Mouse (Mus musculus) kidney, adult 18-20 months (tissue): ENCODE results near the gene Fam53b.
A peak's percentile ranks its signal among the peaks of the same experiment; 100 is the strongest.

ENCODE experiments used
- DNase-seq: peaks from one replicate; pipeline ENCODE4 v3.0.0; 2021

Gene Fam53b

DNA sequence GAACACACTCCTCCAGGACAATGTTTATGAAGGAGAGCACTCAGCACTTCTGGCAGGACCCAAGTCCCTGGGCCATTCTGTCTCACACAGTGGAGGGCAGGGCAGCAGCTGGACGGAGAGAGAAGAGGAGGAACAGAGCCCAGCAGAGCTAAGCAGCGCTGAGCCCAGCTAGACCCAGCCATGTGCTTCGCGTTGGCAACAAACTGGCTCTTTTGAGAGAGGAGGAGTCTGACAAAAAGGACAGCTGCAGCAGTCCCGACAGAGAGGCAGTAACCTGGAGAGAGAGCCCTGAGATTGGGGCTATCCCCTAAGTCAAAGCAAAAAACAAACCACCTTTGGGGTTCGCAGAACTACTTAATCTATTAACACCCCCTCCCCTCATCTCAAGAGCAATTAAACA is 3.3 kb downstream of the Fam53b start:
- DNase-seq: peak; percentile 55

DNA sequence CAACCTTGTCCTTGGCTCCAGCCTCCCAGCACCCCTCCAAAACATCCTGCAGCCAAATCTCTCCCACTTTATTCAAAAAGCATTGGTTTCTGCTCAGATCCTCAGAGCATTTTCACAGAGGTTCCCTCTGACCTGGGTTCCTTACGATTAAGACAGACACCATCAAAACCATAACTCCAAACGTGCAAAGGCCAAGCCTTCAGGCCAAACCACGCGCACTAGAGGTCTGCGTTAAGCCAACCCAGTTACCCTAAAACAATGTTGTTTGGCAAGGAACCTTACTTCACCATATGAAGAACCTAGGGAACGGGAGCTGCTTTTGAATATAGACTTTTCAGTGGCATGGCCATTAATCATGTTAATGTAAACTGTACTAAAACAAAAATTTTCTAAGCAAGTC is 4.0 kb downstream of the Fam53b start:
- DNase-seq: no peak

DNA sequence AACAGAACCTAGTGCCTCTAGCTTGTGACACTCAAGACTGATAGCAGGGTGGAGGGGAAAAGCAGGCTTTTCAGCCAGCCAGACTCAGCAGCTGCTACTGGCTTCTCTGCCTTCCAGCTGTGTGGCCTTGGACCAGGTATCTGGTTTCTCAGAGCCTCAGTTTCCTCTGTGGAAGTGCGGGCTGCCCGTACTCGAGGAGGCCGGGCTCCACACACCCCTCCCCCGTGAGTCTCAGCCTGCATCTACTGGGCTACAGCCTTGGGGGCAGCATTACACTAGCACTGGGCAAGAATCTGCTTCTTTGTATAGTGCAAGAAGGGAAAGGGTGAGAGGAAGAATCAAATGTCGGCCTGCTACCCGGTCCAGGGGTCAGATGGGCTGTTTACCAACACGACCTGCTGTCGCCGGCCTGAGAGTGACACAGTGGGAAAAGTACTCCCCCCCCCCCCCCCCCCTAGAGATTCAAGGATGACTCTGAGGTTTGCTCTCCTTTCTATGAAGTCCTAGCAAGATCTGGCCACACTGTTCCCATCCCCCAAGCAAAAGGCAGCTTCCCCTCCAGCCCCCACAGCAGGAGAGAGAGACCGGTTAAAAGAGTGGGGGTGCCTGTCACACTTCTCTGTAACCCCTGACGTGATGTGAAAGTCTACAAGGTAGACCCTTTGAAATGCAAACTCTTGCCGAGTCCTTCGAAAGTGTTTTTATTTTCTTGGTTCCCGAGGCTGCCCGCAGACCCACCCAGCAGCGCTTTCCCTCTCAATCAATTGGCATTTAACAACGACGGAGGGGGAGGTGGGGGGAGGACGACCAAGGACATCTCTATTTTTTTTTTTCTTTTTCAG is 4.6 kb downstream of the Fam53b start:
- peak; percentile 50 for DNase-seq

DNA sequence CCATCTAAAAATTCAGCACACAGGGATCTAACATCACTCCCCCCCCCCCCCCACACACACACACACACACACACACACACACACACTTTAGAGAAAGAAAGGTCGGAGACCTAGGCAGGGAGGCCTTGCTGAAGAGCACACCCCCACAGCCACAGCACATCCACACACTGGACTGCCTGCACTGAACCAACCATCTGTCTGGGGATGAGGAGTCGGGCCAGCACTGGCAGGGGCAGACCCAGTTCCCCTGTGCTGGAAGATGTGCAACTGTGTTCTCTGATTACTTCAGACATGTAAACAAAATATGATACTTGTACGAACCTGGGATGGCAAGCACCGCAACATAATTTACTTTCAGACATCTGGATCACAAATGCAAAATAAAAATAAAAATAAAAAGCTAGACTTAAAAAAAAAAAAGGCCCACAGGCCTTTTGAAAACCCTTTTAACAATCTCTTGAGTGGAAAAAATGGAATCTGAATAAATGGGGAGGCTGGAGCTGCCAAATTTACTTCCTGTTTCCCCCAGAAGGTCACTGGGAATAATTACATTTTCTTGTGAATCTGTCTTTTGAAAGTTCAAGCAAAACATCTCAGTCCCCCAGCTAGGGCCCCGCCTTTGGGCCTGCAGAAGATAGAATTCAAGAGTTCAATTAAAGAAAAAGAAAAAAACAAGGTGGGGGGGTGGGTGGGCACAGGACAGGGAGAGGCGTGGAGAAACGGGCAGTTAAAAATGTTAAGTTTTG is 5.5 kb downstream of the Fam53b start:
- no peak for DNase-seq

DNA sequence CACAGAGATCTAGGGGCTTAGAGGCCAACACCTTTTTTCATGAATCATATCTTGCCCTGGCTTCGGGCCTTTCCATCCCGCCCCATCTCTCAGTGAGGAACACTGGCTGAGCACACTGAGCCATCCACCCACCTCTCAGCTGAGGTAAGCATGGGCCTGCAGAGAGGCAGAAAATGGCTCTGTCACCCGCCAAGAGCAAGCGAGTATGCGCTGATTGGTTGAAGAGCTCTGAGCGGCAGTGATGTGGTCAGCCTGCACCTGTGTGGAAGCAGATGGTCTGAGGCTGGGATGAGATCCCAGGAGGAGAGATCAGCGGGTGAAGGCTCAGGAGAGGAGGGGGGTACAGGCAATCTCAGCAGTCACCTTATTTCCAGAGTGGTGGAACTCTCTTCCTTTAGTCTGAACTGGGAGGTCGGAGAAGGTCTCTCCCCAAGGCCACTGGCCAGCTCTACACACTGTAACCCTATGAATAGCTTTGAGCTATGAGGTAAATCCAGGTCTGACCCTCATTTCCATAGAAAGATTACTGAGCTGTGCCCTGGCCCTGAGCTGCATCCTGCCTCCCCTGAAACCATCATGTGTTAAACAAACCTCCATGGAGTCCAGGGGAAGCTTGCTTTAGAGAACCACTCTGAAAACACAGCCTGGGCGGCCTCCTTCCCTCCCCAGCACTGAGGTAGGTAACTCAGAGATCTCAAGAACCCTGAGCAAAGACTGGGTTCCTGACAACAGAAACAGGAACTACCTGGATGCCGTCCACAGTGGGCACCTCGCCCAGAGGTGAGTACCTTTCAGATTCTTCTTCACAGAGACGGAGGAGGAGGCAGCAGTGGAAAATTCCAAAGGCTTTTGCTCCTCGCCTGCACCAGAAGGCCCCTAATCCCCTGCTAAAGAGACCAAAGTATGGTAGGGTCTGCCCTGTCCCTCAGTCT is 6.5 kb downstream of the Fam53b start:
- DNase-seq: peak; percentile 82

DNA sequence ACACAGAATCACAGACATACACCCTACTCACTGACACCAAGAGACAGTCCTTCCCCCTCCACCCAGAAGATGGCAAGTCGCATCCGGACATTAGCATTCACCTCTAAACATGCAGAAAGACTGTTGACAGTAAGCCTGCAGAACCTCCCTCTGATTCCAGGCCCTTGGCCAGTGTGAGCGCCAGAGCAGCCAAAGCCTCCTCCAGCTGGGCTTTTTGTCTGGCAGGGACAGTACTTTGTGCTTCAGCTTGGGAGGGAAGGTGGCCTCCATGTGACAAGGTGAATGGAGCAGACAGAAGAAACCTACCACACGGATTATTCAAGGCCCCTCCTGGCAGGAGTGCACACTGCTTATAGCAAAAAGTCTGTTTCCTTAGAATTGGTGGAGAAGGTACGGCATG is 7.4 kb downstream of the Fam53b start:
- DNase-seq: no peak

DNA sequence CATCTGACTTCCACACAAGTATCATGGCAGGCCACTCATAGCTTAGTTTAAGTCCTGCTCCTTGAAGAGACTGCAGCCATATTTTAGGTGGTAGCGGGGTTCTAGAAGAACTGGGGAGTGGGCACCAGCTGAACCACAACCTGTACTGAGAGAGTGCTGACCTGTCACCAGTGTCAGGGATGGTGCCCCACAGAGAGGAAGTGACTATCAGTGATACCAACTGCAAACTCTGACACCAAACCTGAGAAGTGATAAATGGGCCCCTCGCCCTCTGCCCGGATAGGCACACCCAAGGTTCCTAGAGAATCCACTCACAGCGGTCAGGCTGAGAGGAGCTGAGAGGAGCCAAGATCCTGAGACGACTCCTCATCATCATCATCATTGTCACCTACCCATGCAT is 8.7 kb downstream of the Fam53b start:
- DNase-seq: no peak

DNA sequence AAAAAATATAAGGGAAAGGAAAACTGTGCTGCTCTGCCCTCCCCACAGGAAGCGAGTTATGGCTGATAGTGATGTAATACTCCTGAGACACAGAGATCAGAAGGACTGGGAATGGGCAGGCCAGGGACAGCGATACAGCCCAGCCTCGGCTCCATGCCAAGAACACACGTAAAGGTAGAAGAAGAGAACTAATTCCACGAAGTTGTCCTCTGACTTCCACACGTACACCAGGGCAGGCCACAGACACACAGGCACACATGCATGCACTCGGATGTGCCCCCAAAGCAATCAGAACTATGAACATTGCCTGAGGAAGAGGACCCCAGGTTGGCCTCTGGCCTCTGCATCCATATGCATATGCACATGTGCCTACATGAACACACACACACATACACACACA is 9.2 kb downstream of the Fam53b start:
- DNase-seq: no peak

DNA sequence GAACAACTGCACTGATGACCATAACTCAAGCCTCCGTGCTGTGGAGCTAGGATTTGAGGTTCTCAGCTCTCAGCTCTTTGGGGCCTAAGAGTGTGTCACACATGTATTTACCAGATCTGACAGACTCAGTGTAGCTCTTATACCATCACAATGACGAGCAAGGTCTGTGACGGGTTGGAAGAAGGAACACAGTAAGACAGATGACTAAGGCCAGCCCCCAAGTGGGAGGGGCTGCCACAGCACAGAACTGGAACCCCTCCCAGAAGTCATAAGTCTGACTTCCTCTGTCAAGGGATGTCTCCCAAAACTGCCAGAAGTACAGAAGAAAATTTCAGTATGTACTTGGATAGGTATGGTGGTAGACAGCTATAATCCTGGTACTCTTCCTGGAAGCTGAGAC is 9.7 kb downstream of the Fam53b start:
- DNase-seq: no peak

DNA sequence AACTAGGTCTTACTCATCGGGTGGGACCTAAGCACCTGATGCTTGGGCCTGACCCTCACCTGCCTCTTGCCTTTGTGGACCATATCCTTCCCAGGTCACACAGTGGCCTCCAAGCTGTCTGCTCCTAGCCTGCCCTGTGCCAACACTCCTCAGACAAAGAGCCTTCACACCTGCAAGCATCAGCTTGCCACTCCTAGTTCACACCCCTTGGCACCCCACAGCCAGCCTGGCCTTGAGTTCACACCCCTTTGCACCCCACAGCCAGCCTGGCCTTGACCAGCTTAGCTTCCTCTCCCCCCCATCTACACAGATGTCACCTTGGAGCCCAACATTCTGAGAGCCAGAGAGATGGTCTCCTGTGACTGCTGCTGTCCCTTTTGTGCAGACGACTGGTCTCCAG is 10.3 kb downstream of the Fam53b start:
- no peak for DNase-seq

DNA sequence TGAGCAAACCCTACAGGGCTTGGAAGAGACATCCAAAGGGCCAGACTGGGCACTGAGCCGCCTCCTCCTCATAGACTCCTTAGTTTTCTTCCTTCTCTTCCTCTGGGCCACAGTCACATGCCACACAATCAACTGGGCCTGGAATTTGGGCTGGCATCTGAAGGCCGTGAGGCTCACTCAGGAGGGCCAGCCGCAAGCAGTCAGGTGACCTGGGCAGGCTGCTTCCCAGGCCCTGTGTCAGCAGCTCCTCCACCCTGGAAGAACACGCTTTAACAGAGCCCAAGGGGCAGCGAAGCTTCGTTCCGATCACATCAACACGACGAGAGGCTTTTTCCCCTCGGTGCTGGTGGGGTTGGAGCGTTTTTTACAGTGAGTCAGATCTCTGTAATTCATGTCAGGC is 11.0 kb downstream of the Fam53b start:
- peak; percentile 55 for DNase-seq

DNA sequence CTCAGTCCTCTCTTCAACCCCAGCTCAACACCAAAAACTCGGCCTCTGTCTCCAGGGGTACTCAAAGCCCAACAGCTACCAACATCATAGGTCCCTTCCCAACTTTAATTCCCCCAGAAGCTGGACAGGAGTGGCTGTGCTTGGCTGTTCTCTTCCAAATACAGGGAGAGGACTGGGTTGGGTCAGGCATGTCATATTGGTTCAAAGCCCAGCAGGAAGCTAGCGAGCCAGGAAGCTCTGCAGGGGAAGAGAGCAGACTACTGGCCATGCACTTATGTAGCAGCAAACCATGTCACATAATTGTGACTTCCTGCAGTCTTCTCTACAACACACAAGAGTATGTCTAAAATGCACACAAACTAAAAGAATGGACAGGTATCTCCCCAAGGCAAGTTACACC is 11.6 kb downstream of the Fam53b start:
- no peak for DNase-seq

DNA sequence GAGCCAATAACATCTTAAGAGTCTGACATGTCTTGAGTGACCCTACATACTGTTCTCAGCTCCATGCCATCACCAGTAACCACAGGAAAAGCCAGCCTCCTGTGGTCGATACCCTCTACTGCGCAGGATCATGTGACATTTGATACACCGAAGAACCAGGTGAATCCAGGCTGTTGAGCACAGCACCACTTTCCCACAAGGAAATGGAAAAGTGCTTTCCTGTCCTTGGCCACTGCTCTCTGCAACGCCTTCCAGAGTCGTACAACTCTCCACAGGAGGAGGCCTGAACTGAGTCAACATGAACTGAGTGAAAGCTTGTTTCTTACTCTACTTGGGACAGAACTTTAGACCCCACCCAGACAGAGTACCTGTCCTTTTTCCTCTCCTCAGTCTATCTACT is 12.2 kb downstream of the Fam53b start:
- DNase-seq: no peak

DNA sequence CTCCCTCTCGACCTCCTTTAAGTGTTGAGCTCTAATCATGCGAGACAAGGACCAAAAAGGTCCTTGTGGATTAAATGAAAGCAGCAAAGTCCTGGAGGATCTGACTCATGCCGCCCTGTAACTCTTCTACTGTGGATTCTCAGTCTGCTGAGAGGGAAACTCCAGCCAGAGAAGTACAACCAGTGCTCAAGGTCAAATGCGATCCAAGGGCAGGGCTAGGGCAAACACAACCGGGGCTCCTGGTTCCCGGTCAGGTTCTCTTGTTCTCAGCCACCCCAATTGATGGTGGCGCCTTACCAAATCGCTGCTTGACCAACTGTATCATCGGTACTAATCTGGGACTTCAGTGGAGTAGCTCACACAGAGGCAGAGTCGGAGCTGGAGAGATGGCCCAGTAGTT is 12.8 kb downstream of the Fam53b start:
- DNase-seq: peak; percentile 59

DNA sequence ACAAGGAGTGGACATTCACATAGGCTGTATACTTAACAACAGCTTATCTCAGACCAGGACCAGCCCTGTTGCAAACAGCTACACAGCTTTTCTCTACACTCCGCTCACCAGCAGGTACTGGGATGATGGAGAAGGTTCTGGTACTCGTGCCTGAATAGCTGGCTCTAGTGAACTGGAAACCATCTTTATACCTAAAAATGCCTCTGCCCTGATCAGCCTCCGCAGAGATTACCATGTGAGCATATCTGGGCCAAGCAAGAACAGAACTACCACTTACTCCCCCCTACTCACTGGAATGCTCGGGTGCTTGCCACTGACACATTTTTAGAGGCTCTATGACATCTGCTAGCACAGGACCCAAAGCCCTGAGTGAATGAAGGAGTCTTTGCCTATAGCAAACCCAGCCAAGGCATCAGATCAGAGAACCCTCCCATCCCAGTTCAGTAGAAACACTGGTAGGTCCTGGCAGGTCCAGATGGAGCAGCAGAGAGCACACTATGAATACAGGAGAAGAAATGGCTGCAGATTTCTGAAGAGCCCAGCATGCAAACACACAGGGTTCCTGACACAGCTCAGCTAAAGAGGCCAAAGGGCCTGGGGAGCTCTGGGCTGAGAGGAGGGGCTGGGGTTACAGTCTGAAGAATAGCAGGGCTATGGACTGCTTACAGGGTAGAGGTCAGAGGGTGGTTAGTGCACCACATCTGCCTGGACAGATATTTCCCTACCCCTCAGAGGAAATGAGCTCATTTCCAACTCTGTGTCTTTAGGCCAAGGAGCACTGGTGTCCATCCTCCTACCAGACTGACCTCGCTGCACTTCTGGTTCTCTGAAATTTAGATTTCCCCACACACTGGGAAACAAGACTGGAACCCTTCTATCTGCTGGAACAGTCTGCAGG is 14.3 kb downstream of the Fam53b start:
- no peak for DNase-seq

DNA sequence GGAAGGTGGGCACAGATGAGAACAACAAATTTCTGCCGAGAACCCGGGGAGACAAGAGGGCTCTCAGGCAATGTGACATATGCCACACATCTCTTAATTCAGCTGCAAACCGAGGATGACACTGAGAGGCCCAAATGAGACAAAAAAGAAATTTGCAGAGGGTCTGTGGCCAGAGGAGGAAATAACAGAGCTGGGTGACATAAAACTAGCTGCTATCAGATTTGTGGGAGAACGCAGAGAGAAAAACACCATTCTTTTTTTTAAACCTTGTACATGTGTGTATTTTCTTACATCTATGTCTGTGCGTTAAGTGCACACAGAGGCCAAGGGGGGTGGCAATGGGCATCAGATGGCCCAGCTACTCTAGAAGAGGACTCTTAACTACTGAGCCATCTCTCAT is 18.5 kb downstream of the Fam53b start:
- no peak for DNase-seq

DNA sequence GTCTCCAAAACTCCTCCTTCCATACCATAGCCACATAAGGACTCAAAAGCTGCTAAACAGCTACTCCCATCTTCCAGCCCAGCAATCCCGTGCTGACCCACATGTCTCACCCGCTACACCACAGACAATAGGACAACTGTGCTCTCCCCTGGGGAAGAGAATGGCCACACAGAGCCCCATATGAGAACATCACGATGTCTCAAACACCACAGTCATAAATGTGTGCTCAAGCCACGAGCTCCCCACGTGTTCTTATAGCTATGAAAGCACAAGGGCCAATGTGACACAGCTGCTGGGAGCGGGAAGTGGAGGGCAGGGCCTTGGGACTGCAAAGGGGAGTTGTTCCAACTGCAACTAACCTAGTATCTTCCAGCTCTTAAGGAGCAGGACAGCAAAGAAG is 20.2 kb downstream of the Fam53b start:
- no peak for DNase-seq

DNA sequence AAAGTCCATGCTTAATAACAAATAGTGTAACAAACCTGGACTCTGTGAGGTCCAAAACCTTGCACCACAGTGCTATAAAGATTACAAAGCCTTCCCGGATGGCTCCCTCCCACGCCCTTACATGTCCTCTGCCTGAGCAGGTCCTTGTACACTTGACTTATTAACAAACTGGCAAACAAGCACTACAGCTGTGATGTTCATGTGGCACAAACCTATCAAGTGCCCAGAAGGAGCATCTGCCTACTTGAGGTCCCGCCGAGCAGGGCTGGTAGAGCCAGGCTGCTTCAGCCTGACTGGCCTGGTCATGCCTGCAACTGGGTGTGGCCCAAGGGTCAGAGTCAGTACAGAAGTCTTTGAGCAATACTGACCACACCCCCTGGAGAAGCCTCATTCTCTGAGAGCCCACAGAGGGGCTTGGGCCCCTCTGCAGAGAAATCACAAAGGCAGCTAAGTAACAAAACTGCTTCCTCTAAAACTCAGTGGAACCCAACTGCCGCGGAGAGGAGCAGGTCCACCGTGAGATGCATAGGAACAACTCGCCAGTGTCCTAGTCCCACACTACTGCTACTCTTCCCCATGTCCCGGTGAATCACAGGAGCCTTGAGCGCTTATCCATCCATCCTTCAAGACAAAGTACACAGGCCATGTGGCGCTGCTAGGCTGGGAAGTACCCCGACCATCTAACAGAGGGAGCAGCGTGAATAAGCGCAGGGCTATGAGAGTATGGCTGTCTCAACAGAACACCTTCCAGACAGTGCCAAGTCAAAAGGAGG is 23.1 kb downstream of the Fam53b start:
- no peak for DNase-seq

DNA sequence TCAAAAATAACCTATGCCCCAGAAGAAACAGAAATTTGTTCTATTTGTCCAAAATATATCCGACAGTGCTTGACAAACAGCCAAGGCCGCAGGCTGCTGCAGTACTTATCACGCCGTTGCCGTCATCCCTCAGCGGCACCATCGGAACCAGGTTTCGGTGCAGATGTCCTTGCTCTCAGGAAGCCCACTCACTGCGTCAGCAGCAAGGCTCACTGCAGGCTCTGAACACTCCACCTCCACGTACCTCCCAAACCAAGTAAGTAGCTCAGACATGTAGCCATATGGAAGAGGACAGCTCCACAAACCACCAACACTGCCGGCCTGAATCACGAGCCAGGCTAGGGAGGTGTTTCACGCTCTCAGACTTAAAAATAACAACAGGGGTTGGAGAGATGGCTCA is 24.9 kb downstream of the Fam53b start:
- no peak for DNase-seq

DNA sequence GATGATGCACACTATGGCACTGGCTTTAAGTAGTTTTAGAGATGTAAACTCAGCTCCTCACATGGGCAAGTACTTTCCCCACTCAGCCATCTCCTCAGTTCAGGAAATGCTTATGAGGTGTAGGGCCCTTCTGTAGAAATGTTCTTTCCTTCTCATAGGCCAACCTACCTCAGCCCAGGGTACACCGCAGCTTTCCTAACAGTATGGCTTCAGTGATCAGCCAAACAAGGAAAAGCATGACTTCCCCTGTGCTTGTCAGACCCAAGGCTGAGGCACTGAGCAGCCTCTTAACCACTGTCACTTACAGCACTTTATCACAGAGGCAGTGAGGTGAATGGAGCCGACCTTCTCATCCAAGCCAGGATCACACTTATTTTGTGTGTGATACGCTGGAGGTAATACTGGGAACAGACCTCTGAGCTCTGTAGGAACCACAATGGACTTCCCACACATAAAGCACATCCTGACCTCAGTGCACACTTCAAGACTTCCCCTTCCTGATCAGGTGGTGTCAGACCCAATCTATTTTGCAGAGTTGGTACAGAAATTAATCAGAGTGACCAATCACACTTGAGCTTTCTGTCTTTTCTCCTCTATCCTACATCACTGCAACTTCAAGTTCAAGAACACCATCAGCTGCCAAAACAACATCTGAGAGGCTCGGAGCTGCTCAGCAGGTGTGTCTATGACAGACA is 26.0 kb downstream of the Fam53b start:
- no peak for DNase-seq

DNA sequence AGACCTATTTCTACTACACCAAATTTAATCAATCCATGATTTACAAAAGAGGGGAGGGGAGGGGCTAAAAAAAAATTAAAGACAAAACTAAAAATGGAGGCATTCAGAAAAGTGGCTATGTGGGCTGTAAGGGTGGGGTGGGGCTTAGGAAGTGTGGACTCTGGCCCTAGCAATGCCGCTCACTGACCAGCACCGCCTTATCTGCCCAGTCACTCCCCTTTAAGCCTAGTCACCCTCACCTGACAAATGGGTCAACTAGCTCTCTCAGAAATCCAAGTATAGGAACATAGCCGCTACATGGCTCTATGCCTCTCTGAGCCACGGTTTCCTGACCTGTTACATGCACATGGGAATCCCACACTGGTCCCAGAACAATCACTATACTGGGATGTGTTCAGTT is 26.7 kb downstream of the Fam53b start:
- DNase-seq: no peak
